Mouse (Mus musculus): Measurements from ENCODE around the gene Igf1r. TPM values are rescaled to one million over a fixed set of nuclear protein-coding genes. Genes with fewer than 3 reads are reported as not detected.

The Igf1r gene
- polyA plus RNA-seq, 1 experiment, result 0.17 TPM

GRCm38 (mm10) chr7:68241205-68241604 lies 288.6 kb downstream of the Igf1r start:
- Histone ChIP-seq H3K36me3 (ENCODE audit: control insufficient read depth) (no peaks in the 10 kb centered on the region), H3K4me3 (replicated peaks) (no peak overlapping the region), H3K4me1 (ENCODE audit: control insufficient read depth) (no peaks in the 10 kb centered on the region), H3K9me3 (ENCODE audit: control insufficient read depth, low read length) (no peaks in the 10 kb centered on the region), H3K27me3 (ENCODE audit: control insufficient read depth) (0 out of 2 replicates have a peak, but pooled peaks cover 2% of the 10 kb centered on the region)
- TF ChIP-seq TAL1 (IDR thresholded peaks at IDR 0.05; ENCODE audit: low read length), result no peak
- TF ChIP-seq GATA1 (IDR thresholded peaks at IDR 0.05; ENCODE audit: low read length), result no peak

GRCm38 (mm10) chr7:68245681-68246080 lies 293.1 kb downstream of the Igf1r start:
- no peaks in the 10 kb centered on the region for H3K36me3 ChIP-seq (ENCODE audit: control insufficient read depth)
- H3K9me3 ChIP-seq (ENCODE audit: control insufficient read depth, low read length), result peaks cover 2% of the 10 kb centered on the region; the same call in 1 of the 2 replicates
- no peaks in the 10 kb centered on the region for H3K27me3 ChIP-seq (ENCODE audit: control insufficient read depth)
- no peak overlapping the region for H3K4me3 ChIP-seq (replicated peaks)
- no peaks in the 10 kb centered on the region for H3K4me1 ChIP-seq (ENCODE audit: control insufficient read depth)
- no peak for TF ChIP-seq TAL1 (IDR thresholded peaks at IDR 0.05; ENCODE audit: low read length)
- no peak for TF ChIP-seq GATA1 (IDR thresholded peaks at IDR 0.05; ENCODE audit: low read length)

- H3K9me3 ChIP-seq (ENCODE audit: control insufficient read depth, low read length), result peaks cover 2% of the 10 kb centered on the region; the same call in 1 of the 2 replicates
Measured at GRCm38 (mm10) chr7:68246249-68246648, 293.6 kb downstream of the Igf1r start.

GRCm38 (mm10) chr7:68250411-68250810 lies 297.8 kb downstream of the Igf1r start:
- TF ChIP-seq TAL1 (IDR thresholded peaks at IDR 0.05; ENCODE audit: low read length) (no peak), GATA1 (IDR thresholded peaks at IDR 0.05; ENCODE audit: low read length) (no peak)
- no peaks in the 10 kb centered on the region for H3K36me3 ChIP-seq (ENCODE audit: control insufficient read depth)
- no peak overlapping the region for H3K4me3 ChIP-seq (replicated peaks)
- H3K4me1 ChIP-seq (ENCODE audit: control insufficient read depth), result no peaks in the 10 kb centered on the region
- no peaks in the 10 kb centered on the region for H3K27me3 ChIP-seq (ENCODE audit: control insufficient read depth)
- peaks cover 2% of the 10 kb centered on the region; the same call in 1 of the 2 replicates for H3K9me3 ChIP-seq (ENCODE audit: control insufficient read depth, low read length)

More at GRCm38 (mm10) chr7:68246249-68246648, 293.6 kb downstream of the Igf1r start:
- no peak overlapping the region for H3K4me3 ChIP-seq (replicated peaks)
- H3K36me3 ChIP-seq (ENCODE audit: control insufficient read depth), result no peaks in the 10 kb centered on the region
- H3K27me3 ChIP-seq (ENCODE audit: control insufficient read depth), result no peaks in the 10 kb centered on the region
- H3K4me1 ChIP-seq (ENCODE audit: control insufficient read depth), result no peaks in the 10 kb centered on the region
- TF ChIP-seq TAL1 (IDR thresholded peaks at IDR 0.05; ENCODE audit: low read length) (no peak), GATA1 (IDR thresholded peaks at IDR 0.05; ENCODE audit: low read length) (no peak)

- no peaks in the 10 kb centered on the region for H3K36me3 ChIP-seq (ENCODE audit: control insufficient read depth)
Measured at GRCm38 (mm10) chr7:68250902-68251301, 298.3 kb downstream of the Igf1r start.

GRCm38 (mm10) chr7:68257767-68258166 lies 305.1 kb downstream of the Igf1r start:
- Histone ChIP-seq H3K4me3 (replicated peaks) (no peak overlapping the region), H3K4me1 (ENCODE audit: control insufficient read depth) (no peaks in the 10 kb centered on the region), H3K27me3 (ENCODE audit: control insufficient read depth) (no peaks in the 10 kb centered on the region), H3K9me3 (ENCODE audit: control insufficient read depth, low read length) (no peaks in the 10 kb centered on the region), H3K36me3 (ENCODE audit: control insufficient read depth) (no peaks in the 10 kb centered on the region)
- TF ChIP-seq TAL1 (IDR thresholded peaks at IDR 0.05; ENCODE audit: low read length), result no peak
- TF ChIP-seq GATA1 (IDR thresholded peaks at IDR 0.05; ENCODE audit: low read length), result no peak

More at GRCm38 (mm10) chr7:68250902-68251301, 298.3 kb downstream of the Igf1r start:
- no peak overlapping the region for H3K4me3 ChIP-seq (replicated peaks)
- no peaks in the 10 kb centered on the region for H3K27me3 ChIP-seq (ENCODE audit: control insufficient read depth)
- H3K4me1 ChIP-seq (ENCODE audit: control insufficient read depth), result no peaks in the 10 kb centered on the region
- peaks cover 2% of the 10 kb centered on the region; the same call in 1 of the 2 replicates for H3K9me3 ChIP-seq (ENCODE audit: control insufficient read depth, low read length)
- no peak for TF ChIP-seq GATA1 (IDR thresholded peaks at IDR 0.05; ENCODE audit: low read length)
- no peak for TF ChIP-seq TAL1 (IDR thresholded peaks at IDR 0.05; ENCODE audit: low read length)

GRCm38 (mm10) chr7:68258326-68259150 lies 305.9 kb downstream of the Igf1r start:
- TF ChIP-seq TAL1 (IDR thresholded peaks at IDR 0.05; ENCODE audit: low read length) (no peak), GATA1 (IDR thresholded peaks at IDR 0.05; ENCODE audit: low read length) (no peak)
- Histone ChIP-seq H3K4me1 (ENCODE audit: control insufficient read depth) (no peaks in the 10 kb centered on the region), H3K27me3 (ENCODE audit: control insufficient read depth) (peaks cover 3% of the 10 kb centered on the region), H3K9me3 (ENCODE audit: control insufficient read depth, low read length) (no peaks in the 10 kb centered on the region), H3K4me3 (replicated peaks) (no peak overlapping the region), H3K36me3 (ENCODE audit: control insufficient read depth) (no peaks in the 10 kb centered on the region)

GRCm38 (mm10) chr7:68259523-68260081 lies 307.0 kb downstream of the Igf1r start:
- Histone ChIP-seq H3K4me1 (ENCODE audit: control insufficient read depth) (no peaks in the 10 kb centered on the region), H3K9me3 (ENCODE audit: control insufficient read depth, low read length) (no peaks in the 10 kb centered on the region), H3K27me3 (ENCODE audit: control insufficient read depth) (peaks cover 13% of the 10 kb centered on the region), H3K36me3 (ENCODE audit: control insufficient read depth) (no peaks in the 10 kb centered on the region), H3K4me3 (replicated peaks) (no peak overlapping the region)
- TF ChIP-seq TAL1 (IDR thresholded peaks at IDR 0.05; ENCODE audit: low read length), result no peak
- no peak for TF ChIP-seq GATA1 (IDR thresholded peaks at IDR 0.05; ENCODE audit: low read length)

GRCm38 (mm10) chr7:68262612-68263200 lies 310.1 kb downstream of the Igf1r start:
- H3K4me3 ChIP-seq (replicated peaks), result no peak overlapping the region
- peaks cover 25% of the 10 kb centered on the region for H3K27me3 ChIP-seq (ENCODE audit: control insufficient read depth)
- H3K9me3 ChIP-seq (ENCODE audit: control insufficient read depth, low read length), result no peaks in the 10 kb centered on the region
- TF ChIP-seq TAL1 (IDR thresholded peaks at IDR 0.05; ENCODE audit: low read length) (no peak), GATA1 (IDR thresholded peaks at IDR 0.05; ENCODE audit: low read length) (no peak)
- no peaks in the 10 kb centered on the region for H3K4me1 ChIP-seq (ENCODE audit: control insufficient read depth)
- H3K36me3 ChIP-seq (ENCODE audit: control insufficient read depth), result no peaks in the 10 kb centered on the region
